Mouse (Mus musculus): Measurements from ENCODE around the gene Epop.

- no peak for TF ChIP-seq CTCF (IDR thresholded peaks at IDR 0.05; ENCODE audit: control insufficient read depth, insufficient read depth, insufficient read length)
- TF ChIP-seq MAX (IDR thresholded peaks at IDR 0.05): no peak
- no peak for TF ChIP-seq MYOD1 (IDR thresholded peaks at IDR 0.05; ENCODE audit: control insufficient read depth, insufficient read length, low read depth)
- no peak for TF ChIP-seq USF1 (IDR thresholded peaks at IDR 0.05; ENCODE audit: low read depth)
- TF ChIP-seq MYOG (IDR thresholded peaks at IDR 0.05; ENCODE audit: control insufficient read depth, extremely low read depth, insufficient read length): no peak
- no peak for TF ChIP-seq CEBPB (IDR thresholded peaks at IDR 0.05; ENCODE audit: low read depth)
Measured at GRCm38 (mm10) chr11:97609743-97610142, 19.8 kb downstream of the Epop start.

All from C2C12 (cell line).